Mouse (Mus musculus): ENCODE data around the gene Camsap2. TPM values are rescaled to one million over a fixed set of nuclear protein-coding genes. Genes with fewer than 3 reads are reported as not detected.

The Camsap2 gene
- polyA plus RNA-seq (2014; fragmentation: Nextera tagmentation; extraction: Ambion mirVana): 12.4 and 13.2 TPM in 2 replicates

DNA sequence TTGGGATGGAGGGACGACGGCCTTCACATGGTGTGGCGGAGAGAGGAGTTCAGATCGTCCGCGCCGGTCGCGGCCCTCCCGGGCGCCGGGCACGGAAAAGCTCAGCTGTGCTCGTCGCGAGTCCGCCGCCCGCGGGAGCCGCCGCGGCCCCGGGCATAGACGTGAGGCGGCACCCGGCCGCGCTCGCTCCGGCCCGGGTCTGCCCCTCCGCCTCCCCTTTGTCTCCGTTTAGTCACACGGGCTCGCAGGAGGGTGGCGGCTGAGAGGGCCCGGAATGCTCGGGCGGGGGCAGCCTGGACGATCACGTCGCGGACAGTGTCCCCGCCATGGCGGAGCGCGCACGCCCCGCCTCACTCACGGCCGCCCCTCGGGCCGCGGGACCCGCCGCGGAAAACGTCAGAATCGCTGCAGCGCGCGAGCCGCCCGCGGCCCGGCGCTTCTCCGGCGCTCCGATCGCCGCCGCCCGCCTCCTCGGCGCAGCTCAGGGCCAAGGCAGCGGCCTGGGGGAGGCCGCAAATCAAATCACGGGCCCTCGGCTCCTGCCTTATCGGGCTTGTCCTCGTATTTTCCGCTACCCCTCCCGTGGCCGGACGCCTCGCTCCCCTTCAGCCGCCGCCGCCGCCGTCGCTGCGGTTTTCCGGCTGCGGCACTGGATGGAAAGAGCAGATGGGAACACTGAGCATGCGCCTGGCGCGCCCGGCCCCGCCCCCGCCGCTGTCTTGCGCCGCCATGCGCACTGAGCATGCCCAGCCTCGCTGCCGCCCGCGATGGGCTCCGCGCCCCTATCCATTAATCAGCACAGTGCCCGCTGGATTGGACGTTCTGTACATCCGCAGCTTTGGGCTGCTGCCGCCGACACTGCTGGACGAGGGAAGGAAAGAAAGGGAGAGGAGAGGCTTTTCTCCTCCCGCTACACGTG, at the start of gene Camsap2:
TSS of gene Camsap2 (minus strand) at position 651 of the 919 bp plus-strand sequence.
- Histone ChIP-seq H3K4me2 (peak within 1 kb of the TSS; percentile 97), H3K9me3 (ENCODE audit: control insufficient read depth, low read length) (no peaks in the 10 kb centered on the region), H3K9ac (ENCODE audit: low read depth, low read length) (peak within 1 kb of the TSS; percentile 85), H3K36me3 (ENCODE audit: control insufficient read depth, insufficient read depth, low read length) (peaks cover 2% of the 10 kb centered on the region; the same call in 1 of the 2 replicates), H3K27me3 (replicated peaks; ENCODE audit: control insufficient read depth, insufficient read depth, low read length) (peaks cover 3% of the 10 kb centered on the region), H3K4me3 (ENCODE audit: low read depth, low read length) (peak within 1 kb of the TSS; percentile 84), H3K27ac (ENCODE audit: low read depth, low read length) (peak within 1 kb of the TSS; percentile 93), H3K4me1 (replicated peaks; ENCODE audit: control insufficient read depth, insufficient read depth, low read length) (peaks cover 16% of the 10 kb centered on the region)
- WGBS: under 1% methylated on average over 117 of the region's 121 CpGs
- peak; percentile 95 for DNase-seq (ENCODE audit: low spot score)
- peak; percentile 88 for ATAC-seq (replicated peaks; ENCODE audit: low FRiP score)

DNA sequence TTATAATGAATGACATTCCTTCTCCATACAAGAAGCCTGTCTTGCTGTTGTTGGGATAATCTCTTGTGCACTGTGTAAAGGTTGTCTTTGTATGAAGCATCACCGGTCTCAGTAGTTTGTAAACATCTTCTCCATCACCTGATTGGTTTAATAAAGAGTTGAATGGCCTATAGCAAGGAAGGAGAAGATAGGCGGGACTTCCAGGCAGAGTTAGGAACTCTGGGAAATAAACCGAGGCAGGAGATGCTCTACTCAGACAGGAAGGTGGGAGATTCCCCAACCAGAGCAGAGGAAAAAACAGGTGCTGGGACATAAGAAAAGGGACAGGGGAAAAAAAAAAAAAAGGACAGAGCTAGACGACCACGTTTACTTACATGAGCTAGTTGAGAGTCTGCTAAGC, 49.2 kb upstream of the Camsap2 start:
- Histone ChIP-seq H3K4me3 (ENCODE audit: low read depth, low read length) (no peak overlapping the region), H3K4me1 (replicated peaks; ENCODE audit: control insufficient read depth, insufficient read depth, low read length) (no peaks in the 10 kb centered on the region), H3K4me2 (peak overlapping the region; percentile 18; the same call in 1 of the 2 replicates), H3K9ac (ENCODE audit: low read depth, low read length) (no peak overlapping the region), H3K36me3 (ENCODE audit: control insufficient read depth, insufficient read depth, low read length) (no peaks in the 10 kb centered on the region), H3K27ac (ENCODE audit: low read depth, low read length) (no peak overlapping the region), H3K27me3 (replicated peaks; ENCODE audit: control insufficient read depth, insufficient read depth, low read length) (no peaks in the 10 kb centered on the region), H3K9me3 (ENCODE audit: control insufficient read depth, low read length) (no peaks in the 10 kb centered on the region)
- ATAC-seq (replicated peaks; ENCODE audit: low FRiP score): no peak
- no peak for DNase-seq (ENCODE audit: low spot score)
- WGBS: 33% methylated on average over 5 of the region's 5 CpGs

DNA sequence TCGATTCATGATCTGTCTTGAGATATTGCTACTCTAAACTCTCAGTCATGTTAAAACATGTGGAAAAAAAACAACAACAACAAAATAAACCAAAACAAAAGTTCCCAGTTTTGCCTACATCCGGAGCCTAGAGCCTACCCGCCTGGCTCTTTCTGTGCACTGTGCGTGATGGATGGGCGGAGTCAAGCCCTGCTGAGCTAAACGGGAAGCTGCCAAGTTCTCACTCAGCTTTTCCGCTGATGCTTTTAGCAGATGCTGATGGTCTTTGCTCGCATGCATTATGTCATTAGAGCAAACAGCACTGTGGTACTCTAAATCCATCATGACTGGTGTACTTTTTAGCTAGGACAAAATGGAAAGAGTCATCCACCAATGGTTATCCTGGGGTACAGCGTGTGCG, 48.6 kb upstream of the Camsap2 start:
- Histone ChIP-seq H3K27me3 (replicated peaks; ENCODE audit: control insufficient read depth, insufficient read depth, low read length) (no peaks in the 10 kb centered on the region), H3K9me3 (ENCODE audit: control insufficient read depth, low read length) (no peaks in the 10 kb centered on the region), H3K4me1 (replicated peaks; ENCODE audit: control insufficient read depth, insufficient read depth, low read length) (no peaks in the 10 kb centered on the region), H3K4me2 (peak overlapping the region; percentile 18; the same call in 1 of the 2 replicates), H3K27ac (ENCODE audit: low read depth, low read length) (no peak overlapping the region), H3K4me3 (ENCODE audit: low read depth, low read length) (no peak overlapping the region), H3K9ac (ENCODE audit: low read depth, low read length) (no peak overlapping the region), H3K36me3 (ENCODE audit: control insufficient read depth, insufficient read depth, low read length) (no peaks in the 10 kb centered on the region)
- WGBS: 33% methylated on average over 10 of the region's 10 CpGs
- no peak for DNase-seq (ENCODE audit: low spot score)
- ATAC-seq (replicated peaks; ENCODE audit: low FRiP score): no peak

DNA sequence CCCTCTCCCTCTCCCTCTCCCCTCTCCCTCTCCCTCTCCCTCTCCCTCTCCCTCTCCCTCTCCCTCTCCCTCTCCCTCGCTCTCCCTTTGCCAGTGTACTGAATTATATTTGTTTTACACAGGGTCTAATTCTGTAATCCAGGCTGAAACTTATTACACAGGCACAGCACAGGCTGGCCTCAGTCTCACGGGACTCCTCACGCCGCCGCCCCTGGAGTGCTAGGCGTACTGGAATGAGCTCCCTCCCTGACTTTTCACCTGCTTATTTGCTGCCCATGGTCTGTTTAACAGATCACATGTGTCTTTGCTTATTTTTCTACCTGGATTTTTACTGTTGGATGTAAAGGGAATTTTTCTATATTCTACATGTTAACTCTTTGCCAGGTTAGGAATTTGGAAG, 41.0 kb upstream of the Camsap2 start:
- Histone ChIP-seq H3K36me3 (ENCODE audit: control insufficient read depth, insufficient read depth, low read length) (no peaks in the 10 kb centered on the region), H3K27me3 (replicated peaks; ENCODE audit: control insufficient read depth, insufficient read depth, low read length) (no peaks in the 10 kb centered on the region), H3K9ac (ENCODE audit: low read depth, low read length) (no peak overlapping the region), H3K4me1 (replicated peaks; ENCODE audit: control insufficient read depth, insufficient read depth, low read length) (no peaks in the 10 kb centered on the region), H3K27ac (ENCODE audit: low read depth, low read length) (no peak overlapping the region), H3K4me3 (ENCODE audit: low read depth, low read length) (no peak overlapping the region), H3K4me2 (no peak overlapping the region), H3K9me3 (ENCODE audit: control insufficient read depth, low read length) (no peaks in the 10 kb centered on the region)
- WGBS: 49% methylated on average over 5 of the region's 6 CpGs
- DNase-seq (ENCODE audit: low spot score) (no peak), ATAC-seq (replicated peaks; ENCODE audit: low FRiP score) (no peak)

DNA sequence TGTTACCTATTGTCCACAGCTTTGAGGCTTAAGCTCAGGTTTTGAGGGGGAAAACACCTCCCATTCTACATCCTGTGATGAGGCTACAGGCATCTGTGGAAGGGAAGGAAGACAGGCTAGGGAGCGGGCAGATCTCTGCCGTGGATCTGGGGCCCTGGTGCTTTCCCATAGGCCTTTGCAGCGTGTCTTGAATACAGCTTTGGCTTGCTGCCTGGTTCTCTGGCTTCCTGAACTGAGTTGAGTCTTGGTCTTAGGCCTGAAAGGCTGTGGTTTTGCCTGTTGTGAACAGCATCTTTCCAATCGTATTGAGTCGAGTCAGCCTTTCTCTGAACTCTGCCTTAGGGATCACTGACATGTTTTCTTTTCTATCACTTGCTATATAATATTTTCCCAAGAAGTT, 35.7 kb upstream of the Camsap2 start:
- Histone ChIP-seq H3K4me3 (ENCODE audit: low read depth, low read length) (no peak overlapping the region), H3K36me3 (ENCODE audit: control insufficient read depth, insufficient read depth, low read length) (no peaks in the 10 kb centered on the region), H3K27ac (ENCODE audit: low read depth, low read length) (no peak overlapping the region), H3K9ac (ENCODE audit: low read depth, low read length) (no peak overlapping the region), H3K9me3 (ENCODE audit: control insufficient read depth, low read length) (no peaks in the 10 kb centered on the region; the same call in 1 of the 2 replicates), H3K27me3 (replicated peaks; ENCODE audit: control insufficient read depth, insufficient read depth, low read length) (no peaks in the 10 kb centered on the region), H3K4me2 (no peak overlapping the region), H3K4me1 (replicated peaks; ENCODE audit: control insufficient read depth, insufficient read depth, low read length) (no peaks in the 10 kb centered on the region)
- no peak for ATAC-seq (replicated peaks; ENCODE audit: low FRiP score)
- DNase-seq (ENCODE audit: low spot score): no peak
- 78% methylated on average over 5 of the region's 5 CpGs for WGBS

DNA sequence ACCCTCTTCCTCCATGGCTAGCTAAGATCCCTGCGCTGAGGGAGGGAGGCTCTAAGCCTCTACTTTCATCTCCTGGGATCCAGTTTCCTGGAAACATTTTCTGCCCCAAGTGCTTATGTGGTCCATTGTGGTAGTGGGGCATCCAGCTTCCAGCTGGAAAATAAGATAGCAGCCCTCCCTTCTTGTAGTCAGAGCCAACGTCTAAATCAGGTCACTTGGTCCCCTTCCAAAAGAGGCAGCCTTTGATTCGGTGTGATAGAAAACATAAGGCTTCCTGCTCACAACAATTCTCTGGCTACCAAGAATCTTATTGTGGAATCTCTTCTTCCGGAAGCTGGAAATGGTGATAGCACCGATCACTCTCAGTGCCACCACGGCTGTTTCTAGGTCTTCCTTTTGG, 35.3 kb upstream of the Camsap2 start:
- ATAC-seq (replicated peaks; ENCODE audit: low FRiP score) (no peak), DNase-seq (ENCODE audit: low spot score) (no peak)
- H3K4me1 ChIP-seq (replicated peaks; ENCODE audit: control insufficient read depth, insufficient read depth, low read length): no peaks in the 10 kb centered on the region
- 77% methylated on average over 6 of the region's 6 CpGs for WGBS
- no peaks in the 10 kb centered on the region for H3K27me3 ChIP-seq (replicated peaks; ENCODE audit: control insufficient read depth, insufficient read depth, low read length)
- H3K4me3 ChIP-seq (ENCODE audit: low read depth, low read length): no peak overlapping the region
- H3K9me3 ChIP-seq (ENCODE audit: control insufficient read depth, low read length): no peaks in the 10 kb centered on the region; the same call in 1 of the 2 replicates
- no peak overlapping the region for H3K27ac ChIP-seq (ENCODE audit: low read depth, low read length)
- no peak overlapping the region for H3K9ac ChIP-seq (ENCODE audit: low read depth, low read length)
- no peak overlapping the region for H3K4me2 ChIP-seq
- no peaks in the 10 kb centered on the region for H3K36me3 ChIP-seq (ENCODE audit: control insufficient read depth, insufficient read depth, low read length)

DNA sequence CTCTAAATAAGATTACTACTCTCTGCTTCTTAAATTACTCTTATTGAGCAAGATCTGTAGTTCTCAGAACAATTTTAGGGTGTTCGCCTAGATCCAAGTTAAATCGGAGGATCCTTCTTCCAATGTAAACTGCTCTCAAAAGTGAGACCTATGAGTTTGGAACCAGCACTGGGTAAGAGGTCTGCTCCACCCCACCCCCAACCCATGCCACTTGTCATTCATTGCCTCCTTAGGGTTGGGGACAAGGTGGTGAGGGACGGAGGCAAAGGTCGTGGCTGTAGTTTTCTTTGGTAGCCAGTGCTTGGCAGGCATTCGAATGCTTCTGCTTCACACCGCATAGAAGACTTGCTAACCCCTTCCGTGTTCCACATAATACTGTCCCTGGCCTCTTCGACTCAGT, 34.7 kb upstream of the Camsap2 start:
- no peak overlapping the region for H3K9ac ChIP-seq (ENCODE audit: low read depth, low read length)
- no peaks in the 10 kb centered on the region for H3K27me3 ChIP-seq (replicated peaks; ENCODE audit: control insufficient read depth, insufficient read depth, low read length)
- H3K9me3 ChIP-seq (ENCODE audit: control insufficient read depth, low read length): no peaks in the 10 kb centered on the region; the same call in 1 of the 2 replicates
- no peak overlapping the region for H3K4me3 ChIP-seq (ENCODE audit: low read depth, low read length)
- ATAC-seq (replicated peaks; ENCODE audit: low FRiP score) (no peak), DNase-seq (ENCODE audit: low spot score) (no peak)
- no peaks in the 10 kb centered on the region for H3K4me1 ChIP-seq (replicated peaks; ENCODE audit: control insufficient read depth, insufficient read depth, low read length)
- H3K27ac ChIP-seq (ENCODE audit: low read depth, low read length): no peak overlapping the region
- WGBS: 82% methylated on average over 8 of the region's 8 CpGs
- H3K36me3 ChIP-seq (ENCODE audit: control insufficient read depth, insufficient read depth, low read length): no peaks in the 10 kb centered on the region
- no peak overlapping the region for H3K4me2 ChIP-seq

DNA sequence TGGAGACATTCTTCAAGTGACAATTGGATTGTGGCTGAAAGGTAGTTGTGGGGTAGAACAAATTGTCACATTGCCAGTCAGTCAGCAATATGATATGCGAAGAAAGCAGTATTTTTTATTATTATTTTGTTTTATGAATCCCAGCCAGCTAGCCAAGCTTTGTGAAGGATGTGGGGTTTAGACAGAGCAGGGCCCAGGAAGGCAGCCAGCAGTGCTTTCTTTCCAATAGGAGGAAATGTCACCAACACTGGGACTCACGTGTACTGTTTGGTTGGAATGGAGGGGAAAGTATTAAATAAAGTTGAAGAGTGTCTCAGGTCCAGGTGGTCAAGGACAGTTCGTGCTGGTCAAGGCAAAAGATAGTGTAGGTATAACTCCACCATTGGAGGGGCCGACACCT, 34.3 kb upstream of the Camsap2 start:
- 78% methylated on average over 4 of the region's 4 CpGs for WGBS
- no peak overlapping the region for H3K27ac ChIP-seq (ENCODE audit: low read depth, low read length)
- ATAC-seq (replicated peaks; ENCODE audit: low FRiP score): no peak

DNA sequence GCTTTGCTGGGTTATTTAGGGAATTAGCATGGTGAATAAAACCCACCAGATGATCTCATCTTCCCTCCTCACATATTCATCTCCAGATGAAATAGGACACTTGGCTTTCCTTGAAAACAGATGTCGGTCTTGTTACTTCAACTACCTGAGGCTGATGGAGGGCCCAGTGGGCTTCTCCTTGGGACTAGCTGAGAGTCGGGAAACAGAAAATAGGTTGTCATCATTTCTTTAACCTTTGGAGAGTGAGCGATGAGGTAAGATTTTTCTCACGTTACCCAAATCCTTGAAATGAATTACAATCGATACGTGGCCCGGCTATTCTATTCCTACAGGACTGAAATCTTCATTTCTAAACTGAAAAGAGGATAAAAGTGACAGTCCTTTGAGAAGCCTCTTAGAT, 33.4 kb upstream of the Camsap2 start:
- no peak overlapping the region for H3K9ac ChIP-seq (ENCODE audit: low read depth, low read length)
- H3K4me2 ChIP-seq: no peak overlapping the region
- H3K4me3 ChIP-seq (ENCODE audit: low read depth, low read length): no peak overlapping the region
- WGBS: 92% methylated on average over 7 of the region's 7 CpGs
- H3K4me1 ChIP-seq (replicated peaks; ENCODE audit: control insufficient read depth, insufficient read depth, low read length): no peaks in the 10 kb centered on the region
- no peak for DNase-seq (ENCODE audit: low spot score)
- no peak for ATAC-seq (replicated peaks; ENCODE audit: low FRiP score)
- no peaks in the 10 kb centered on the region for H3K27me3 ChIP-seq (replicated peaks; ENCODE audit: control insufficient read depth, insufficient read depth, low read length)
- no peak overlapping the region for H3K27ac ChIP-seq (ENCODE audit: low read depth, low read length)
- H3K9me3 ChIP-seq (ENCODE audit: control insufficient read depth, low read length): no peaks in the 10 kb centered on the region; the same call in 1 of the 2 replicates
- no peaks in the 10 kb centered on the region for H3K36me3 ChIP-seq (ENCODE audit: control insufficient read depth, insufficient read depth, low read length)

More for the DNA sequence above, 34.3 kb upstream of the Camsap2 start:
- Histone ChIP-seq H3K4me3 (ENCODE audit: low read depth, low read length) (no peak overlapping the region), H3K4me1 (replicated peaks; ENCODE audit: control insufficient read depth, insufficient read depth, low read length) (no peaks in the 10 kb centered on the region), H3K27me3 (replicated peaks; ENCODE audit: control insufficient read depth, insufficient read depth, low read length) (no peaks in the 10 kb centered on the region), H3K9ac (ENCODE audit: low read depth, low read length) (no peak overlapping the region), H3K36me3 (ENCODE audit: control insufficient read depth, insufficient read depth, low read length) (no peaks in the 10 kb centered on the region), H3K4me2 (no peak overlapping the region), H3K9me3 (ENCODE audit: control insufficient read depth, low read length) (no peaks in the 10 kb centered on the region; the same call in 1 of the 2 replicates)
- no peak for DNase-seq (ENCODE audit: low spot score)
